Mouse (Mus musculus): Measurements from ENCODE around the gene Smgc. TPM values are rescaled to one million over a fixed set of nuclear protein-coding genes. Genes with fewer than 3 reads are reported as not detected.

Smgc gene
- polyA plus RNA-seq (2014; fragmentation: Illumina TruSeq; extraction: RNeasy Lipid Tissue Mini Kit (QIAGEN cat#74804); ENCODE audit: low read depth, low replicate concordance) = not detected

GRCm38 (mm10) chr15:91837965-91838364 is at the start of gene Smgc:
TSS of gene Smgc (plus strand) at chr15:91838265.

Other genes with a start within 250 kb of the Smgc start
- gene Lrrk2, start 165.1 kb upstream of the Smgc start, polyA plus RNA-seq (2014; fragmentation: Illumina TruSeq; extraction: RNeasy Lipid Tissue Mini Kit (QIAGEN cat#74804); ENCODE audit: low read depth, low replicate concordance) = 20.6 TPM
- 2.1 TPM for gene Cntn1, start 212.9 kb downstream of the Smgc start, polyA plus RNA-seq (2014; fragmentation: Illumina TruSeq; extraction: RNeasy Lipid Tissue Mini Kit (QIAGEN cat#74804); ENCODE audit: low read depth, low replicate concordance)

Measured in testis, adult 10 weeks (tissue).